Mouse (Mus musculus) left cerebral cortex, adult 2 months (tissue): ENCODE results near the gene Mfrp. TPM values are rescaled to one million over a fixed set of nuclear protein-coding genes. Genes with fewer than 3 reads are reported as not detected.

Source experiments
- DNase-seq, 2 experiments: peaks; one replicate each; pipeline ENCODE4 v3.0.0; 2021 to 2022; ENCODE audit warnings: low spot score in 2 of 2, mixed read lengths in 1 of 2; ENCODE audit errors: extremely low spot score in 1 of 2
- H3K27ac ChIP-seq: fragments of 200-600 bp; 2 replicates; pipeline ENCODE4 v1.8.1; 2022
- H3K4me3 ChIP-seq: fragments of 200-600 bp; 2 replicates; pipeline ENCODE4 v1.8.1; 2022
- CTCF ChIP-seq: fragments of 200-600 bp; IDR thresholded peaks from 2 replicates; pipeline ENCODE4 v1.8.1; 2022; ENCODE audit warnings: antibody characterized with exemption, mild to moderate bottlenecking, moderate library complexity
- intact Hi-C: fragments of 180-260 bp; cut with DNase I; formaldehyde crosslinking; loops from one replicate; pipeline ENCODE4 v1.15.1; 2025
- long read RNA-seq, 2 experiments: library from polyadenylated mRNA; stranded (forward); transcript quantifications; one replicate each; pipeline ENCODE4 v2.0.0; 2021; ENCODE audit warnings: borderline mapping rate in 2 of 2
- total RNA-seq, 2 experiments: library from RNA; stranded (reverse); gene quantifications; 2 replicates each; pipeline ENCODE4 v1.2.3; 2021

Gene Mfrp
- total RNA-seq = 1 to 10 TPM in 1 of 2 experiments, under 1 TPM in 1; 0.82 to 1.6 TPM
- long read RNA-seq, experiment 1 = 0 reads
- long read RNA-seq, experiment 2, partial matches to known transcripts = 0 of 1 reads
- long read RNA-seq, experiment 2, other reads (novel, unspliced or antisense) = 1 of 1 reads

- Histone ChIP-seq H3K27ac (no peak within 1 kb of the TSS), H3K4me3 (no peak within 1 kb of the TSS)
- DNase-seq = no peak
- no peak for TF ChIP-seq CTCF
- intact Hi-C loops = no loop called here
Observed at GRCm38 (mm10) chr9:44101490-44101889, at the start of gene Mfrp. TSS of gene Mfrp (plus strand) at chr9:44101729.

DNA sequence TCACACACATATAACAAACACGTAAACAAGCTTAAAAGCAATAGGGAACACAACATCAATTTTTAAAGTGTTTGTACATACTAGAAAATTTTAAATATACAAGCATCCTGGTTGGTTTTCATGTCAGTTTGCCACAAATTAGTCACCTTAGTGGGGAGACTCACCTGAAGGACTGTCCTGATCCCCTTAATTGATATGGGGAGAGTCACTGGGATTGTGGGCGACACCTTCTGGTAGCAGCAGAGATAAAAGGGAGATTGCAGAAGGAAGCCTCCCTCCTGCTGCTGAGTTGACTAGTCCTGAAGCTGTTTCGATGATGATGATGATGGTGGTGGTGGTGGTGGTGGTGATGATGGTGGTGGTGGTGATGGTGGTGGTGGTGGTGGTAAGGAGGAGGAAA lies 48.7 kb upstream of the Mfrp start:
- Histone ChIP-seq H3K4me3 (no peak overlapping the region), H3K27ac (no peak overlapping the region)
- DNase-seq = no peak
- peak; percentile 29 for TF ChIP-seq CTCF
- intact Hi-C loops = no loop called here

DNA sequence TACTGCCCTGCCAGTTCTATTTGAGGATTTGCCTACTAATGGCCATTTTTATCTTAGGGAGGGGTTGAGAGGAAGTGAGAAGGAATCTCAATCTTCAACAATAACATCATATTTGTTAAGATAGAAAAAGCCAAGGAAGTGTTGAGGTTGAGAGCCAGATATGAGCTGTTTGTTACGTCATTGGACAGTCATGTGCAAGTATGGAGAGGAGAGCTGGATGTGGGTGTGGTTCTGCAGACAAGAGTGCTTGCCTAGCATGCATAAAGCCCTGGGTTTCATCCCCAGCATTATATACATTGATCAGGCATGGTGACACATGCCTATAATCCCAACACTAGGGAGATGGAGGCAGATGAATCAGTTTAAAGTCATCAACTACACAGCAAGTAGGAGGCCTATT lies 47.6 kb upstream of the Mfrp start:
- no peak for TF ChIP-seq CTCF
- Histone ChIP-seq H3K27ac (no peak overlapping the region), H3K4me3 (no peak overlapping the region)
- DNase-seq = no peak
- intact Hi-C loops = no loop called here

- no peak for TF ChIP-seq CTCF
- Histone ChIP-seq H3K4me3 (no peak overlapping the region), H3K27ac (no peak overlapping the region)
- no peak for DNase-seq
- intact Hi-C loops = no loop called here
Observed at GRCm38 (mm10) chr9:44058606-44059005, 42.9 kb upstream of the Mfrp start.

DNA sequence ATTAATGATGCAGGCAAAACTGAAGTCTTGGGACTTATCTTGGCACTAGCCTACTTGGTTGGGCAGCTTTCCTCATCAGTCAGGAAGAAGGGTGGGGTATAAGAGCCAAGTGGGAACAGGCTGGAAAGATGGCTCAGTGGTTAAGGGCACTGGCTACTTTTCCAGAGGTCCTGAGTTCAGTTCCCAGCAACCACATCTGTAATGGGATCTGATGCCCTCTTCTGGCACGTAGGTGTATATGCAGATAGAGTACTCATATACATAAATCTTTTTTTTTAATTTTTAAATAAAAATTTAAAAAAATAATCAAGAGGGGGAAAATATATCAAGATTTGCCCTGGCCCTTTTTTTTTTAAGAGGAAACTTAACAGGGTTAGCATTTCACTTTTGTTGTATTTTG lies 36.4 kb upstream of the Mfrp start:
- no peak for DNase-seq
- TF ChIP-seq CTCF = peak; percentile 18; the same call in 1 of the 2 replicates
- intact Hi-C loops = loop anchor here (5.0 kb wide), 2 partner anchors 42 to 78 kb away; partner anchors contain the start of gene C1qtnf5
- Histone ChIP-seq H3K27ac (no peak overlapping the region), H3K4me3 (no peak overlapping the region)

DNA sequence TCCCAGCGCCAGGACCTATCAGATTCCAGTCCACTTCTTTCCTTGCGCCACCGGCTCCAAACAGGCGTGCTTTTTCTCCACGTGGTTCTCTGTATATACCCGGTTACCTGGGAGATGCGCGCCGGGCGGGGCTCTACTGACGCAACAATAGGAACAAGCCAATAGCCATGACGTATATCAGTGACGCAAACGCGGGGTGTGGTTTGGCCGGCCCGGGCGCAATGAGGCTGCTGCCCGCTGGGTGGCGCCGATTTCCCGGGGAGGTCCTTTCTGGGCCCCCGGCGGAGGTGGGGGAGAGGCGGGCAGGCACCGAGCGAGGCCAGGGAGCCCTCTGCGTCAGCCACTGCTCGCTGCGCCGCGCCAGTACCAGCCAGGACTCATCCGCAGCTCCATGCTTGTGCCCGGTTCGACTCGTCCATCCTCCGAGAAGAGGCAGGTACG lies 34.7 kb upstream of the Mfrp start, which contains the start of gene Usp2:
Gene Usp2 (plus strand): TSS at position 237 of the 441 bp plus-strand sequence.
- intact Hi-C loops = loop anchor here (2.0 to 5.0 kb wide), 4 partner anchors 20 to 80 kb away; partner anchors contain the start of genes C1qtnf5 and Thy1
- DNase-seq = peak; percentile 99 to 100
- peak; percentile 99 for TF ChIP-seq CTCF
- Histone ChIP-seq H3K27ac (peak within 1 kb of the TSS; percentile 91), H3K4me3 (peak within 1 kb of the TSS; percentile 62)

- DNase-seq = no peak
- Histone ChIP-seq H3K4me3 (peak overlapping the region; percentile 62), H3K27ac (peak overlapping the region; percentile 91)
- no peak for TF ChIP-seq CTCF
- intact Hi-C loops = loop anchor here (2.0 to 5.0 kb wide), 4 partner anchors 19 to 80 kb away; partner anchors contain the start of genes C1qtnf5 and Thy1
Observed at GRCm38 (mm10) chr9:44067241-44067959, 34.1 kb upstream of the Mfrp start.

GRCm38 (mm10) chr9:44067960-44068330 lies 33.6 kb upstream of the Mfrp start:
- no peak overlapping the region for H3K4me3 ChIP-seq
- H3K27ac ChIP-seq = no peak overlapping the region
- intact Hi-C loops = loop anchor here (2.0 to 5.0 kb wide), 4 partner anchors 19 to 81 kb away; partner anchors contain the start of genes C1qtnf5 and Thy1
- DNase-seq = peak in 1 of 2 experiments; percentile 9
- no peak for TF ChIP-seq CTCF

DNA sequence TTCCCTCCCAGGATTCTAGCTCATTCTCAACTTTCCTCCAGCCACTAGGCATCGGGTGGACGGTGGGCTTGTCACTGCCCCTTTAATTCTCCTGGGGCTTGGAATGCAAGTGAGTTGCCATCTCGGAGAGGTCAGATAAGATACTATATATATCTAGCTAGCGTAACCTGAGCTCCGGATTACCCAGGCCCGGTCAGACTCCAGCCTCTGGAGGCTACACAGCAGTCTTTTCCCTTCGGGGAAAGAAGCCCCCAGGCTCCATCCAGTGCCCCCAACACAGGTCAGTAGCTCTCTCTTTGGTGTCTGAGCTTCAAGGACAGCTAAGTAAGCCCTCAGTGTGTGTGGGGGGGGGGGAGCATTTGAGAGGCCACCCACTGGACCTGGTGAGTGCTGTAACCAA lies 32.3 kb upstream of the Mfrp start:
- no peak for DNase-seq
- no peak overlapping the region for H3K4me3 ChIP-seq
- TF ChIP-seq CTCF = no peak
- H3K27ac ChIP-seq = no peak overlapping the region
- intact Hi-C loops = loop anchor here (5.0 kb wide), 2 partner anchors 38 to 82 kb away; partner anchors contain the start of gene C1qtnf5

GRCm38 (mm10) chr9:44070113-44070843 lies 31.3 kb upstream of the Mfrp start:
- no peak for DNase-seq
- no peak overlapping the region for H3K4me3 ChIP-seq
- intact Hi-C loops = no loop called here
- no peak overlapping the region; the same call in 1 of the 2 replicates for H3K27ac ChIP-seq
- no peak for TF ChIP-seq CTCF

DNA sequence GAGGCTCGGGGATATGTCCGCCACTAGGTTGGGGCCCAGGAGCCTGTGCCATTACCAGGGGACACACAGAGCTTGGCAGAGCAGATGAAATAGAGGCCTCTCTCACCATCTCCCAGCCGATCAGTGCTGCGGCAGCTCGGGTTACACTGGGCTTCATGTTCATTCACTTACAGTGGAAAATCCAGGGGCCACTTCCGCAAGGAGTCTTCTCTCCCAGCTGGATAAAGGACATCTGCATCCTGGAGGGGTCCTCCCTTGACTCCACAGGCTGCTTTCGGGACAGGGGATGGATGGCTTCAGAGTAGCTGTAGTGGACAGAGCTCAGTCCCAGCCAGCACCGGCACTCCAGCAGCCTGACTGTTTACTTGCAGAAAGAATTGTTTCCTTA lies 30.7 kb upstream of the Mfrp start:
- Histone ChIP-seq H3K4me3 (no peak overlapping the region), H3K27ac (peak overlapping the region; percentile 11; the same call in 1 of the 2 replicates)
- intact Hi-C loops = no loop called here
- DNase-seq = peak in 1 of 2 experiments; percentile 9
- no peak for TF ChIP-seq CTCF
